Mouse (Mus musculus): Measurements from ENCODE around the gene Pfn3.
"Not testable (repeated sequence)": the region's sequence is repeated elsewhere in the genome, so short reads cannot be mapped to it uniquely, and the experiment has no call there.

Gene Pfn3

DNA sequence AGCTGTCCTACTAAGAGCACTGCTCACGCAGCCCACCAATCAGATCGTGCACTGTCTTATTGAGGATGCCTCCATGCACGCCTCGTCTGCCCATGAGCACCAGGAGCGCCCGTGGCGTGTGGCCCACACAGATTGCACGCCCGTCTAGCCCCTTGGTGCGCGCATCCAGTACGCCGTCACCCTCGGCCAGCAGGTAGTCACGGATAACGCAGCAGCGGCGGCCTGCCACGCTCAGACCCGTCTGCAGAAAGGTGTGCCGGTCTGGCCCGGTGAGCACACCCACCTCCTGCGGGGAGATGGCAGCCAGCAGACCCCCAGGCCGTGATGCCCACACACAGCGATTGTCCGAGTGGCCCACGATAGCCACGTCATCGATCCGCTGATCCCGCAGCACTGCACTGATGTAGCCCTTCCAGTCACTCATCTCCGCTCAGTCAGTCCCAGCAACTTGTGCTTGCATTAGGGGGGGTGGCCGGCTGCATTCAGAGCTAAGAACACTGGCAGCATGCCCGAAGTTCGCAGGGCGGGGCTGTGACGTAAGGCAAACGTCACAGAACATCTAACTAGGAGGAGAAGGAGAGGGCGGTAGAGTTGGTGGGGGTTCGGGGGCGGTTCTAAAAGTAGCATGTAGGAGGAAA, at the start of gene Pfn3:
Gene Pfn3, minus strand, starts transcription at position 490 of the 638 bp plus-strand sequence.
- DNase-seq (ENCODE audit: low read depth, low spot score), result peak; percentile 63

DNA sequence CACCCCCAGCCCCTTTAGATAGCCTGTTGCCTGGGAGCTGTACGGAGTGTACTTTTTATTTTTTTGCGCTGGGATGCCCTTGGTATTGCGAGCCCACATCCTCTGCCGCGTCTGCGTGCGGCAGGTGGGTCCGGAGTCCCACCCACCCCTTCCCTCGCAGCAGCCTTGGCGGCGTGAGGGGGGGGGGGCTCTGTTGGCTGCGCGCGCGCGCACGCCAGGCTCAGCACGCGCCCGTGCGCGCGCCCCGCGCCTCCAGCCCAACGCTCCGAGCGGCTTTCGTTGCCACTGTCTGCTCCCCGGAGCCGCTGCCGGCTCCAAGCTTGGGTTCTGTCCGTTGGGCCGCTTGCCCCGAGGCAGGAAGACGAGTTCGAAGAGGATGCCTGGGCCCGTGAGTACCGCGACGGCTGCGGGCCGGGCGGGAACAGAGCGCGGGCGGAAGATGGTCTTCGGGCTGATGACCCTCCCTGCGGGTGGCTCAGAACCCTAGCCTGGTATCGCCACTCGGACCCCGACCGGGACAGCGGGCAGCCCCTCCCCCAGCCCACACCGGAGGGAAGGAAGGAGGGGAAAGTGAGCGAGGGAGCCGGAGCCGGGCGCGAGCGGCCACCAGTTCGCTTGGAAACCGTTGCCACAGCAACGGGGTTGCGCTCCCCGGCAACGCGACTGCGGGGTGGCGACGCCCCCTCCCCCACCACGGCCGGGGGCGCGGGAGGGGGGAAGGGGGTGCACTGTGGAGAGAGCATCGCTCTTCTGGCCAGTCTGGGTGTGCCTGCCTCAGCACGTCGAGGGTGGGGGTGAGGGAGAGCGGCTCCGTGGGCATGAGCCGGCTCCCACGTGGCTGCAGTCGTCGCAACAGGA, 49.2 kb upstream of the Pfn3 start, which contains the start of gene Prr7:
Gene Prr7, plus strand, starts transcription at position 241 of the 858 bp plus-strand sequence.
- peak; percentile 71 for DNase-seq (ENCODE audit: low read depth, low spot score)

DNA sequence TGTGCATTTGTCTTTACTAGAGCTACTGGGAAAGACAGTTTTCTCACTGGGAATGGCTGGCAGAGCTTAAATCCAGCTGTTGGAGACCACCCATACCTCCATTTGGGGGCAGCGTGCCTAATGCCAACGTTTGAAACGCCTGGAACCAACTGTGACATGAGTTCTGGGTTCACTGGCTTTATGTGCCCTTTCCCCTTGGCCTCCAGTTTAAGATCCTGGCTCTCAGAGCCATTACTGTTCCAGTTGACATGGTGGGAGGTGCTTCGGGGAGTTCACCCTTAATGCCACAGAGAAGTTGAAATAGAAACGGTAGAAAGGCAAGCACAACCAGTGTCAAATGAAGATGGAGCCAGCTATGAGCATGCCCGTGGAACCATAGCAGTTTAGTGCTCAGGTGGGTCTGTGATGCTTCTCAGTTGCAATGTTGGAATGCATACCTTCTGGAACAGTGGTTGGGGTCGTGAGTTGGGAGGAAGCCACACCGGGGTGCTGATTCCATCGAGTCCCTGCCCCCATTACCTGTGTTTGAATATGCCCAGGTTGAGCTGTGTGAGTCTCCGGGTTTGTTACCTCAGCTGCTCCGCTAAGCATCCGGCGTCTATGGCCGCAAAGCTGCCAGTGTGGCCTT, 48.5 kb upstream of the Pfn3 start:
- no peak for DNase-seq (ENCODE audit: low read depth, low spot score)

DNA sequence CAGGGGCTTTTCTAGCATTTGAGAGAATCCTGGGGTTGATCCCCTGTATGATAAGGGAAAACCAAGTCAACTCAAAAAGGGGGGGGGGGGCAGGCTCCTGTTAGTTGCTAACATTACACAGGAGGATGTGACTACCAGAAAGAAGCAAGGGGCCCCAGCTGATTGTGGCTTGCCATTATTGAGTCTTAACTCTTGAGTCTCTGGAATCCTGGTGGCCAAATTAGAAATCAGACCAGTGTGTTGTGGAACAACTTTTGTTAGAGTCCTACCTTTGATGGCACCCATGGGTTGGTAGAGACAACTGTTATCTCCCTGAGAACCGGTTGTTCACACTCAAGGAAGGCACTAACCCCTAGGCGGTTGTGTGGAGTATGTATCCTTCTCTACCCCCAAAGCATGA, 47.9 kb upstream of the Pfn3 start:
- DNase-seq (ENCODE audit: low read depth, low spot score), result no peak

DNA sequence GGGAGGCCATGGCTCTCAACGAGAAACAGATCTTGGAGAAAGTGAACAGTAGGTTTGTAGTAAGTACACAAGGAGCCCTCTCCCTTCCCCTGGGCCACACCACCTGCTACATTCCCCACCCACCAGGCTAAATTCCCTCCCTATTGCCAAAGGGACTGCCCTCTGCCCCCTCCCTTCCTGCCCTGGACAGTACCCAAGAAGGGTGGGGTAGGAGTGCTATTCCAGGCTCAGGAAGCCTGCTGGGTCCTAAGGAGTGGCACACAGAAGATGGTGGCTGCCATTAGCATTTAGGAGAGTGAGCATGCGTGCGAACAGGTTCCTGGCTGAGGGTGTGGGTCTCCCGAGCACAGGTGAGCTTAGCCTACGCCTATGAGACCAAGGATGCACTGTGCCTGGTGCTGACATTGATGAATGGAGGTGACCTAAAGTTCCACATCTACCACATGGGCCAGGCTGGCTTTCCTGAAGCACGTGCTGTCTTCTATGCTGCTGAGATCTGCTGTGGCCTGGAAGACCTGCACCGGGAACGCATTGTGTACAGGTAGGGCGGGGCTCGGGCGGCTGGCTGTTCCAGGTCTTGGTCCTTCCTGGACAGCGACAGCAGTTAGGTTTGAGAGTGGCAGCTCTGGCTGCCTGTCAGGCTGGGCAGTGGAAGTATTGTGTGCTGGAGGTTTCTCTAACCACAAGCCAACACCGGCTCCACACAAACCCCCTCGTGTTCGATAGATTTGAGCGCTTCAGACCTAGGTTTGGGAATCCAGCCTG, 36.9 kb upstream of the Pfn3 start:
- no peak for DNase-seq (ENCODE audit: low read depth, low spot score)

DNA sequence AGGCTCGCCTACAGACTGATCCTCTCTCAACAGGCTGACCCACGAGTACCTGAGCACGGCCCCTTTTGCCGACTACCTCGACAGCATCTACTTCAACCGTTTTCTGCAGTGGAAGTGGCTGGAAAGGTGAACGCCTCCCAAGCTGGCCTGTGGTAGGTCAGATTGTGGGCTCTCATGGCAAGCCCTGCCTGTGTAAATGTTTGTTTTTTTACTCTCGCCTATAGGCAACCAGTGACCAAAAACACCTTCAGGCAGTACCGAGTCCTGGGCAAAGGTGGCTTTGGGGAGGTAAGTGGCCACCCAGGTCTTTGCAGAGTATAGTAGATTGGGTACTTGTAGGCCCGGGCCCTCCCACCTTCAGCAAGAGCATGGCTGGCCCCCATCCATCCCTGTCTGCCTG, 36.3 kb upstream of the Pfn3 start:
- DNase-seq (ENCODE audit: low read depth, low spot score), result no peak

DNA sequence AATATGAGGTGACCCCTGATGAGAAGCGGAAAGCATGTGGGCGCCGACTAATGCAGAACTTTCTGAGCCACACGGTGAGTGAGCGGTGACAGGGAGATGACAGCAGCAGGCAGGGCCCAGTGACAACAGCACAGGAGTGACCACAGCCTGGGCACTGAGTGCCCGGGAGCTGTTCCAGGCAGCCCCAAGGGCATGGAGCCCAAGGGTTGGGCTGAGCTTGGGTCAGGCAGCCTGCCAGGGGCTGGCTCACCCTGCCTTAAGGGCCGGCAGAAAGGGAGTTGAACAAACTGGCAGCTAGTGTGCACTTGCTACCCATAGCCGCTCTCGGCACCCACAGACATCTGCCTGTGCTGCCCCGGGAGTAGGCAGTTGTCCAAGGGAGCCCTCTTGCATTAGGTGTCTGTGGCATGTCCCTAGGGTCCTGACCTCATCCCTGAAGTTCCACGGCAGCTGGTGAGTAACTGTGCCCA, 35.5 kb upstream of the Pfn3 start:
- DNase-seq (ENCODE audit: low read depth, low spot score), result no peak

DNA sequence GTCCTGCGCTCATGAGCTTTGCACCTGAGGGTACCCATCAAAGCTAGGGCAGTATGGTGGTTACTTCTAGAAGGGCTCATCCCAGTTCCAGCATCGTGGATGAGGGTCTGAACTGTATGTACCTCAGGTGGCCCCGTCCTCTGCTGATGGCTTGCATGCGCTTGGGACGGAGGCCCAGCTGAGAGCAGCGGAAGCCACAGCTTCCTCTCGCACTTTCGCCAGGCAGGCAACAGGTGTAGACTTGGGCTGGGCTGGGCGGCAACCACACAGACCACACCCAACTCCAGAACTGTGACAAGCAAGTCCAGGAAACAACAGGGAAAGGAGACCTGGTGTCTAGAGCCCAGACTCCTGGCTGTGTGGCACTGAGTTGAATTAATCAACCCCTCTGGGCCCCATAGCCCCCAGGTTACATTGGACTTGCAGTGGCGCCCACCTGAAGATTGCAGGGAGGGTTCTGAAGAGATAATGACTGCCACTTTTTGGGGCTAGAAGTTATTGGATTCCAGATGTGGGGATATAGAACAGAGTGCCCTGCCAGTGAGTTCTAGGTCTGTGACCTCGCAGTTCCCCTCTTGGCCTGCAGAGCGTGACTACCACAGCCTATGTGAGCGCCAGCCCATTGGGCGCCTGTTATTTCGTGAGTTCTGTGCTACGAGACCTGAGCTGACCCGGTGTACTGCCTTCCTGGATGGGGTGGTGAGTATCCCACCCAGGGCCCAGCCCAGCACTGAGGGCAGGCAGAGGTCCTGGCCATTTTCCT, 34.8 kb upstream of the Pfn3 start:
- no peak for DNase-seq (ENCODE audit: low read depth, low spot score)

DNA sequence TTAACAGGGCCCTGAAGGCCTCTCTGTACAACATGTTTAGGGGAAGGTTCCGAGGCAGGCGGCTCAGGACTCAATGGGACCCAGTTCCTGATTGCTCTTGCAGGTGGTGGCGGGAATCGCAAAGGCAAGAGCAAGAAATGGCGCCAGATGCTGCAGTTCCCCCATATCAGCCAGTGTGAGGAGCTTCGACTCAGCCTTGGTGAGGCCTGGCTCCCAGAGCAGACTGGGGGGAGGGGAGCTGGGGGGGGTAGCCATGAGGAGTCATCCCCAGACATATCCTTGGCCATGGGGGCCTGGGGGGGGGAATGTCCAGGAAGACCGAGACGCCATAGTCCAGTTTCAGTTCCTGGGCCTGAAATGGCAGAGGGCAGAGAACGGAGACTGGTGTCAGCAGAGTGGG, 34.2 kb upstream of the Pfn3 start:
- no peak for DNase-seq (ENCODE audit: low read depth, low spot score)

DNA sequence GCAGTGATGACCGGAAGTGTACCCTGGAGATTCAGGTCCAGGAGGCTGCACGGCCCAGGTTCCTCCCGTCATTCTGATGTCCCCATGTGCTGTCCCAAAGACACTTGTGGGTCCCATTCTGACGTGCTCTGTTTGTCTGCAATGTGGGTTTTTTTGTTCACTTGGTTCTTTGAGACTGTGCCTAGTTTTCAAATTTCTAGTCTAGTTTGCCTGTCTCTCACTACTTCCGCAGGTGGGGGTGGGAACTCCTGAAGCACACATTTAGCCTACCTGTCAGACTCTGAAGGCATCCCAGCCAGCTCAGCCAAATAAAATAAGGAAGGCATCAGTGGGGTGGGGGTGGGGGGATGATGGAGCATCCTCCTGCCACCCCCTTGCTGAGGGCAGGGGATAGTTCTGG, 33.1 kb upstream of the Pfn3 start:
- DNase-seq (ENCODE audit: low read depth, low spot score), result no peak

DNA sequence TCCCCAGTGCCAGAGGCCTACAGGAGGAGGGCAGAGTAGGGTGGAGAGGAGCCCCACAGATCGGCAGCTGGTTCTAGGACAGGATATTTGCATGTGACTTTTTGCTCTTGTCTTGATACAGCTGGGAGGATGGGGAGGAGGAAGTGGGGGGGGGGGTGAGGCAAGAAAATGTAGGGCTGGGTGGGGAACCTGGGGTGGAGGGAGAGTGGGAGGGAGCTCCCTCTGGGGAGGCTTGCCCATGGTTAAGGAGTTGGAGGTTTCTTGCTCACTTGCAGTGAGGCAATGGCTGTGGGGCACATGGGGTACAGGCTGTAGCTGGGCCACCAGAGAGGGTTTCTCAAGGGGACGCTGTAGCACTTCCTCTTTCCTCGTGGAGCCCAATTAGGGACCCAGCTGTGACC, 32.5 kb upstream of the Pfn3 start:
- DNase-seq (ENCODE audit: low read depth, low spot score), result no peak

DNA sequence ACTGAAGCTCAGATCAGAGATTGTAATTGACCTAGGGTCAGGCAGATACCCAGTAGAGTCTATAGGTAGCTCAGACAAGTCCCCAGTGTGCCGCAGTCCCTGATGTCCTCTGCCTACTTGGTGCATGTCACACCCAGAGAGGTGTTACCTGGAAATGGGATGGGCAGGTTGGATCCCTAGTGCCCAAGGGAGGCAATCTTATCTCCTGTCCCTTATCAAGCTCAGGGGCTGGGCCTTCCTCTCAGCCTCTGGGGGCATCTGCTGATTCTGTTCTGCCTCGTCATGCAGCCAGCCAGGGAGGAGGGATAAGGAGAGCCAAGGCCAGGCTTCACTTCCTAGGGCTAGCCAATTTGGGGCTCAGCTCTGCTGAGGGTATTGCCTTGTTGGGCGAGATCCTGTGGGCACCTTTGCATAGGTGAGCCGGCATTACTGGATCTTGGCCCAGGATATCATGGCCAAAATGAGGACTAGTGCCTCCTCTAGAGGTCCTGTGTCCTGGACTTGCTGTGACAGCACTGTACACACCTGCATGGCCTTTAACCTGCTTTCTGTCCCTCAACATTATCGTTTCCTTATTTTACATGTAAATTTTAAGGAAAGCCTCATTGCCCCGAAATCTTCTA, 31.6 kb upstream of the Pfn3 start:
- DNase-seq (ENCODE audit: low read depth, low spot score), result no peak

DNA sequence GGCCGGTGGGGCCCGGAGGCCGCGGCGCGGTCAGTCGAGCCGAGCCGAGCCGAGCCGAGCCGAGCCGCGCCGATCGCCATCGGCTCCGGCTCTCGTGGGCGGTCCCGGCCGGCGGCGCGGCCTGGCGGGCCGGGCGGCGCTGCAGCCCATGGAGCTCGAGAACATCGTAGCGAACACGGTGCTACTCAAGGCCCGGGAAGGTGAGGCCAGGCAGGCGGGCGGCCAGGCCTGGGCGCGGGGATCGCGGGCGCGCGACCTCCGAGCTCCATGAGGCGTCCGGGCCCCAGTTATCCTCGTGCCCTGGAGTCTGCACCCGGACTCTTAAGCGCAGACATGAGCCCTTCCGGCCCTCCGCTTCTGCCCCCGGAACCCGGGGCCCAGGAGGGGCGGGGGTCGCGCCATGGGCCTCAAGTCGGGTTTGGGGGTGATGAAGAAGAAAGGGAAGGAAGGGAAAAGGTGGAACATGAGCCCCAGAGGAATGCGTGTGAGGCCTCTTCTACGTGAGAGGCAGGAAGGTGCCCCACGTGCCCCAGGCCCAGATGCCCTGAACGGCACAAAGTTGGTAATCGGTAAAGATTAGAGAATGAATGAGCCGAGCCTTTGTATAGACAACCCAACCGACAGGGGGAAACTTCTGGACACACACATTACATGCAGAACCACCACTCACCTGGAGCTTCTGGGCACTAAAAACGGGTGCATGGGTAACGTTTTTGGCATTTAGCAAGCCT, 30.5 kb upstream of the Pfn3 start:
- peak; percentile 59 for DNase-seq (ENCODE audit: low read depth, low spot score)

DNA sequence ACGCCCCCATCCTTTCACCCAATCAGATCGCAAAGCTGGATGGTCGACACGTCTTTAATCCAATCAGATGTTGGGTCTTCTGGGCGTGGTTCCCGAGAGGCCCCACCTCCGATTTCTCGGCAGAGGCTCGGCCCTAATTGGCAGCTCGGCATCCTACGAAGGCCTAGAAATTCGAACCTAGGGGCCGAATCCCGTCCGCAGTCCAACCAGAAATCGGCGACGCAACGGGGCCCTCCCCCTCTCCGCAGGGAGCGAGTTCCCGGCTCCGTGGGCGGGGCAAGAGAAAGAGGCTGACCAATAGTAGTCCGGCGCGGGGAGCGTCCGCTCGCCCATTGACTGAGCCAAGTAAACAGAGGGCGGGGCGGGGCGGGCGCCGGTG, 29.9 kb upstream of the Pfn3 start, which contains the start of gene Grk6:
Gene Grk6, plus strand, starts transcription at position 136 of the 379 bp plus-strand sequence.
- DNase-seq (ENCODE audit: low read depth, low spot score), result peak; percentile 99

DNA sequence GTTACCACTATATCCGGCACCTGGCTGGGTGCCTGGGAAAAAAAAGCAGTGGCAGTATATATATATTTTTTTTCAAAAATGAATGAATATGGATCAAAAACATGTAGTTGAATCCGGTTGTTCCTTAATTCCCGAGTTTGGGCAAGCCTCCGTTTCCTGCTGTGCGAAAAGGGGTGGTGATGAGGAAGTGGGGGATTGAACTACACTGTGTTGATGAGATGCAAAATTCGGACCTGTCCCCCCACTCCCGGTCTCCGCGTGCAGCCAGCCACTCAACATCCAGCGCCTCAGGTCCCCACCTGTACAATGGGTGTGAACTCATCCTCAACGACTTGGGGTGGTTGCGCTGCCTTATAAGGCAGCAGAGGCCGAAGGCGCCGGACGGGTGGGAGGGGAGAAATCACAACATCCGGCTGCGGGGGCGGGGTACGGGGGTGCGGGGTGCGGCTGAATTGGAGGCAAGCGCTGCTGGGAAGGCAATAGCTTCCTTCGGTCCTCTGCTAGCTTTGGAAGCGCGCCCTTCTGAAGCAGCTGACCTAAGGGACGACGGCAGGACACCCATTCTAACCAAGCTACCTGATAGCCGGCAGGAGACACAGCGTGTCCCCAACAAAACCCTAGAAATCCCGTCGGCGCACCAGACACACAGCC, 29.4 kb upstream of the Pfn3 start:
- peak; percentile 76 for DNase-seq (ENCODE audit: low read depth, low spot score)

DNA sequence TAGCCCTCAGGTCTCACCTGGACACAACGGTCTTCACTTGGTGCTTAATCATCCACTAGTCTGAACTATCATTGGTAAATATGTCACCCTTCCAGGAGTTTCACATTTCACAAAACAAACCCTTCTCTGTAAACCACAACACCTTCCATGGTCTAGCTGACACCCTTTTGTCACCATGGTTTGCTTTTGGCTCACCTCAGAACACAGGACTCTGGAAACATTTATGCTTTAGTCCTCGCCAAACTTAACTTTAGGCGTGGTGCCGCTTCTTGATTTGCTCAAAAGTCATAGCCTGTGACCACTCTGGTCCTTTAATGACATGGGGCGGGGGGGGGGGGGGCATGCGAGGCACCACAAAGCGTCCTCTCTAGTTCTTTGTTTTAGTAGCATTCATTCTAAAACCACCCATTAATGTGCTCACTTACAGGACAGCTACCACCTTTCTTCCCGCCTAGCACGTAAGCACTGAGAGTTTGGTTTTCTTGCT, 28.8 kb upstream of the Pfn3 start:
- DNase-seq (ENCODE audit: low read depth, low spot score), result no peak

DNA sequence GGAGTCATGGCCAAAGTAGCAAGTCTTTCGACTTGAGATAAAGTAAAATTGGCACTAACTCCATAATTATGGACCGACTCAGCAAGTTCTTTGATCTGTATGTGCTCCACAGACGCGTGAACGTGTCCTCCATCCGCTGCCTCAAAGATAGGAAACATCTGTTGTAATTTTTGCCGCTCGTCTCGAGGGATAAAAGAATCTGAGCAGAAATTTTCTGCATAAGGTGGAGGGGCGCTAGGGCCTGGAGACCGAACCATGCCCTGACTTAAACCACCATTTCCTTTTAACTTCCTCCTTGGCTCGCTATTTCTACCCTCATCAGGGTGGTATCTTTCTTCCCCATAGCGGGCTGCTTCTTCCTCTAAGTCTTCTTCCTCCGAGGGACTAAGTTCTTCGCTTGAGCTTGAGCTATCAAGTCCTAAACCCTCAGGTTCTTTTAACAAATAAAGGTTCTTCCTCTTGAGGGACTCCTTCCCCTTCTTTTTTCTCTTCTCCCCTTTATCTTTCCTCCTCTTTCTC, 22.1 kb upstream of the Pfn3 start:
- DNase-seq (ENCODE audit: low read depth, low spot score), result not testable (repeated sequence)

DNA sequence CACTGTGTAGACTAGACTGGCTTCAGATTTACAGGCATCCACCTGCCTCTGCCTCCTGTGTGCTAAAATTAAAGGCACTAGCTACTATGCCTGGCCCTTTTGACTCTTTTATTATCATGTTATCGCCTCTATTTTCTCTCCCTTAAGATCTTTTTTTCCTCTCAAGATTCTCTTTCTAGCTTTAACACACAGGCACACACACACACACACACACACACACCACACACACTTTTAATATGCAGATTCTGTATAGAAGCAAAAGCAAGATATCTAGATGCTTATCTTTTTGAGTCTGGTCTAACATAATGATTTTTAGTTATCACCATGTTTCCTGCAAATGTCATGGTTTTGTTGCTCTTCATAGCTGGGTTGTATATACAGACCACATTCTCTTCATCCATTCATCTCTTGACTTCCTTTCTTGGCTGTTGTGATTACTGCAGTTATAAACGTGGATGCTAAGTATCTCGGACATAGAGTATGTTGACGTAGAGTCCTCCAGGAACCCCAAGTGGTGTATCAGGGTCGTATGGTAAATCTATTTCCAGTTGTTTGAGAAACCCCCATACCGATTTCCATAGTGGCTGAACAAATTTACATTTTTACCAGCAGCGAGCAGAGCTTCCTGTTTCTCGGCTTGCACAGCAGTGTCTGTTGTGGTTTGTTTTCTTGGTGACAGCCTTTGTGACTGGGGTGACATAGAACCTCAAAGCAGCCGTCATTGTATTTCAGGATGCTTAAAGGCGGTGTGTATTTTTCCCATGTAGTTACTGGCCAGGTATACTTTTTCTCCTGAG, 17.1 kb upstream of the Pfn3 start:
- DNase-seq (ENCODE audit: low read depth, low spot score), result no peak
